Mouse (Mus musculus) liver, embryonic 14.5 days (tissue): ENCODE measurements around the gene Arfgef2.

Experiments
- CTCF ChIP-seq: IDR thresholded peaks from 2 replicates; pipeline ENCODE4 v1.5.1; 2016; ENCODE audit warnings: antibody characterized with exemption, low read depth, control low read depth
- EP300 ChIP-seq: IDR thresholded peaks from 2 replicates; pipeline ENCODE4 v1.6.1; 2016; ENCODE audit warnings: antibody characterized with exemption, low read depth

DNA sequence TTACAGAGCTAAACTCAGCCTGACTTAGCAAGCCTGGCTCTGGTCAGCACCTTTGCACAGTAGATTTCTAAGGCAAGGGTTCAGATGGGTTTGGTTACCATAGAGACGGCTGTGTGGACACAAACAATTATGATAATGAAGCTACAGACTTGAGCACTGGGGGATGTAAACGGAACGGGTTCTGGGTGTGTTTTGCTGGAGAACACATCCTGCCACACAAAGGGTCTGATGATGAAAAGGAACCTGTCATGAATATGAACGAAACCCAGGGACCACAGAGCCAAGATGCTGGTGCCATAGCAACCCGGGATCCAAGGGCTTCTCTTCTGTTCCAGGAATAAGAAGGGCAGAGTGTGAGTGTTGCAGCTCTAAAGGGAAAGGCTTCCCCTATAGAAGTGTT is 13.0 kb upstream of the Arfgef2 start, which contains the start of gene Trp53rkb:
- no peak for TF ChIP-seq CTCF
- TF ChIP-seq EP300, result no peak
